Mouse (Mus musculus): Measurements from ENCODE around the gene Pwwp2b. TPM values are rescaled to one million over a fixed set of nuclear protein-coding genes. Genes with fewer than 3 reads are reported as not detected.

Gene Pwwp2b
- polyA plus RNA-seq, 1 experiment from 2014 or later, result 2.3 TPM

- no peak overlapping the region for H3K4me3 ChIP-seq
- no peaks in the 10 kb centered on the region for H3K27me3 ChIP-seq (replicated peaks)
- no peak overlapping the region for H3K9ac ChIP-seq
- ATAC-seq, result no peak
- no peak overlapping the region for H3K4me2 ChIP-seq
- no peak overlapping the region for H3K27ac ChIP-seq
- no peaks in the 10 kb centered on the region for H3K36me3 ChIP-seq
- no peaks in the 10 kb centered on the region for H3K4me1 ChIP-seq
- H3K9me3 ChIP-seq (replicated peaks), result no peaks in the 10 kb centered on the region
- 49% methylated on average over 2 of the region's 2 CpGs for WGBS (ENCODE audit: insufficient replicate concordance)
Measured at GRCm38 (mm10) chr7:139307056-139307455, 58.8 kb downstream of the Pwwp2b start.

- ATAC-seq, result no peak
- H3K27ac ChIP-seq, result no peak overlapping the region
- H3K4me2 ChIP-seq, result no peak overlapping the region
- H3K9ac ChIP-seq, result no peak overlapping the region
- H3K9me3 ChIP-seq (replicated peaks), result no peaks in the 10 kb centered on the region
- H3K4me1 ChIP-seq, result no peaks in the 10 kb centered on the region
- H3K4me3 ChIP-seq, result no peak overlapping the region
- WGBS (ENCODE audit: insufficient replicate concordance), result 61% methylated on average over 8 of the region's 8 CpGs
- no peaks in the 10 kb centered on the region for H3K36me3 ChIP-seq
- H3K27me3 ChIP-seq (replicated peaks), result no peaks in the 10 kb centered on the region; the same call in 1 of the 2 replicates
Measured at GRCm38 (mm10) chr7:139308140-139308895, 60.0 kb downstream of the Pwwp2b start.

GRCm38 (mm10) chr7:139309106-139309505, 60.8 kb downstream of the Pwwp2b start:
- H3K27ac ChIP-seq, result no peak overlapping the region
- H3K9ac ChIP-seq, result no peak overlapping the region

GRCm38 (mm10) chr7:139310487-139310951, 62.2 kb downstream of the Pwwp2b start:
- ATAC-seq, result no peak

More at GRCm38 (mm10) chr7:139309106-139309505, 60.8 kb downstream of the Pwwp2b start:
- H3K9me3 ChIP-seq (replicated peaks), result no peaks in the 10 kb centered on the region
- no peak overlapping the region for H3K4me3 ChIP-seq
- peak; percentile 49; the same call in 1 of the 2 replicates for ATAC-seq
- no peaks in the 10 kb centered on the region; the same call in 1 of the 2 replicates for H3K27me3 ChIP-seq (replicated peaks)
- H3K4me1 ChIP-seq, result no peaks in the 10 kb centered on the region
- H3K4me2 ChIP-seq, result no peak overlapping the region
- 46% methylated on average over 2 of the region's 2 CpGs for WGBS (ENCODE audit: insufficient replicate concordance)
- H3K36me3 ChIP-seq, result no peaks in the 10 kb centered on the region

GRCm38 (mm10) chr7:139312686-139313085, 64.4 kb downstream of the Pwwp2b start:
- H3K4me3 ChIP-seq, result no peak overlapping the region
- no peak overlapping the region for H3K27ac ChIP-seq
- H3K4me2 ChIP-seq, result no peak overlapping the region
- ATAC-seq, result no peak
- no peaks in the 10 kb centered on the region for H3K36me3 ChIP-seq
- 61% methylated on average over 5 of the region's 5 CpGs for WGBS (ENCODE audit: insufficient replicate concordance)
- H3K27me3 ChIP-seq (replicated peaks), result no peaks in the 10 kb centered on the region; the same call in 1 of the 2 replicates
- H3K9ac ChIP-seq, result no peak overlapping the region
- H3K4me1 ChIP-seq, result no peaks in the 10 kb centered on the region
- H3K9me3 ChIP-seq (replicated peaks), result no peaks in the 10 kb centered on the region

More at GRCm38 (mm10) chr7:139310487-139310951, 62.2 kb downstream of the Pwwp2b start:
- H3K36me3 ChIP-seq, result no peaks in the 10 kb centered on the region
- WGBS (ENCODE audit: insufficient replicate concordance), result 60% methylated on average over 6 of the region's 6 CpGs
- no peaks in the 10 kb centered on the region; the same call in 1 of the 2 replicates for H3K27me3 ChIP-seq (replicated peaks)
- H3K9me3 ChIP-seq (replicated peaks), result no peaks in the 10 kb centered on the region
- no peak overlapping the region for H3K4me2 ChIP-seq
- H3K4me1 ChIP-seq, result no peaks in the 10 kb centered on the region
- H3K4me3 ChIP-seq, result no peak overlapping the region
- H3K9ac ChIP-seq, result no peak overlapping the region
- H3K27ac ChIP-seq, result no peak overlapping the region

GRCm38 (mm10) chr7:139313413-139313812, 65.1 kb downstream of the Pwwp2b start:
- Histone ChIP-seq H3K9ac (no peak overlapping the region), H3K36me3 (no peaks in the 10 kb centered on the region), H3K27me3 (replicated peaks) (no peaks in the 10 kb centered on the region; the same call in 1 of the 2 replicates), H3K4me2 (no peak overlapping the region), H3K4me1 (no peaks in the 10 kb centered on the region), H3K27ac (no peak overlapping the region), H3K9me3 (replicated peaks) (no peaks in the 10 kb centered on the region), H3K4me3 (no peak overlapping the region)
- WGBS (ENCODE audit: insufficient replicate concordance), result 59% methylated on average over 5 of the region's 5 CpGs
- no peak for ATAC-seq

- H3K36me3 ChIP-seq, result no peaks in the 10 kb centered on the region
- no peak overlapping the region for H3K4me3 ChIP-seq
- H3K4me1 ChIP-seq, result no peaks in the 10 kb centered on the region
- WGBS (ENCODE audit: insufficient replicate concordance), result 48% methylated on average over 3 of the region's 3 CpGs
- no peak for ATAC-seq
- H3K27ac ChIP-seq, result no peak overlapping the region
- no peak overlapping the region for H3K9ac ChIP-seq
- no peaks in the 10 kb centered on the region for H3K9me3 ChIP-seq (replicated peaks)
- H3K4me2 ChIP-seq, result no peak overlapping the region
- H3K27me3 ChIP-seq (replicated peaks), result no peaks in the 10 kb centered on the region; the same call in 1 of the 2 replicates
Measured at GRCm38 (mm10) chr7:139314716-139315115, 66.4 kb downstream of the Pwwp2b start.

GRCm38 (mm10) chr7:139319006-139319411, 70.7 kb downstream of the Pwwp2b start:
- no peaks in the 10 kb centered on the region for H3K27me3 ChIP-seq (replicated peaks)
- no peaks in the 10 kb centered on the region for H3K9me3 ChIP-seq (replicated peaks)
- H3K9ac ChIP-seq, result no peak overlapping the region
- no peaks in the 10 kb centered on the region for H3K4me1 ChIP-seq
- no peaks in the 10 kb centered on the region for H3K36me3 ChIP-seq
- ATAC-seq, result no peak
- no peak overlapping the region for H3K4me3 ChIP-seq
- WGBS (ENCODE audit: insufficient replicate concordance), result 56% methylated on average over 1 of the region's 1 CpGs
- H3K4me2 ChIP-seq, result no peak overlapping the region
- no peak overlapping the region for H3K27ac ChIP-seq

Other genes starting within 250 kb of the Pwwp2b start
- 0.86 and 1.2 TPM in 2 replicates for gene Dpysl4, start 162.5 kb upstream of the Pwwp2b start, polyA plus RNA-seq (2016; fragmentation: Nextera tagmentation; extraction: Ambion mirVana)
- 0.52 and 0.80 TPM in 2 replicates for gene Lrrc27, start 35.5 kb upstream of the Pwwp2b start, polyA plus RNA-seq (2016; fragmentation: Nextera tagmentation; extraction: Ambion mirVana)
- not detected in 2 replicates for gene Stk32c, start 35.2 kb upstream of the Pwwp2b start, polyA plus RNA-seq (2016; fragmentation: Nextera tagmentation; extraction: Ambion mirVana)
- gene Inpp5a, start 140.6 kb downstream of the Pwwp2b start, polyA plus RNA-seq (2016; fragmentation: Nextera tagmentation; extraction: Ambion mirVana), result 10.1 and 11.0 TPM in 2 replicates